Mouse (Mus musculus): ENCODE measurements around the gene Dcdc2b. TPM values are rescaled to one million over a fixed set of nuclear protein-coding genes. Genes with fewer than 3 reads are reported as not detected.

Gene Dcdc2b
- polyA plus RNA-seq, 1 experiment = 0.36 TPM

- Histone ChIP-seq H3K27me3 (ENCODE audit: control insufficient read depth, insufficient read depth, insufficient read length) (no peaks in the 10 kb centered on the region), H3K4me2 (ENCODE audit: low read depth) (no peak overlapping the region), H3K79me2 (ENCODE audit: control insufficient read depth, insufficient read depth) (peaks cover 5% of the 10 kb centered on the region), H3K36me3 (ENCODE audit: control insufficient read depth, insufficient read depth) (no peaks in the 10 kb centered on the region), H3ac (ENCODE audit: control insufficient read depth, insufficient read length) (no peak overlapping the region), H3K4me3 (no peak overlapping the region)
- TF ChIP-seq TCF3 (IDR thresholded peaks at IDR 0.05; ENCODE audit: insufficient read length, low read depth) (no peak), E2F4 (IDR thresholded peaks at IDR 0.05; ENCODE audit: insufficient read depth) (no peak), MYOD1 (IDR thresholded peaks at IDR 0.05; ENCODE audit: control insufficient read depth in 1 of 3, insufficient read length in 2 of 3, low read depth in 2 of 3) (no peak), CEBPB (IDR thresholded peaks at IDR 0.05; ENCODE audit: insufficient read depth, poor library complexity, severe bottlenecking) (no peak), MAX (IDR thresholded peaks at IDR 0.05; ENCODE audit: low read depth) (no peak), REST (IDR thresholded peaks at IDR 0.05; ENCODE audit: insufficient read depth, insufficient read length) (no peak), MYOG (IDR thresholded peaks at IDR 0.05; ENCODE audit: control insufficient read depth in 1 of 3, insufficient read depth in 1 of 3, insufficient read length in 2 of 3, low read depth in 2 of 3) (no peak), SRF (IDR thresholded peaks at IDR 0.05; ENCODE audit: control insufficient read depth, insufficient read length, low read depth) (no peak), POLR2AphosphoS2 (IDR thresholded peaks at IDR 0.05; ENCODE audit: insufficient read length, low read depth) (no peak), POLR2A (IDR thresholded peaks at IDR 0.05; ENCODE audit: insufficient read length, low read depth) (no peak), USF1 (IDR thresholded peaks at IDR 0.05; ENCODE audit: low read depth) (no peak), TCF12 (IDR thresholded peaks at IDR 0.05; ENCODE audit: insufficient read depth, poor library complexity, severe bottlenecking) (no peak)
These were observed 1.8 kb upstream of the Dcdc2b start for GRCm38 (mm10) chr4:129615801-129616290.

- Histone ChIP-seq H3K36me3 (ENCODE audit: control insufficient read depth, insufficient read depth) (peaks cover 5% of the 10 kb centered on the region), H3K4me2 (ENCODE audit: low read depth) (no peak overlapping the region), H3K4me3 (no peak overlapping the region), H3ac (ENCODE audit: control insufficient read depth, insufficient read length) (no peak overlapping the region), H3K79me2 (ENCODE audit: control insufficient read depth, insufficient read depth) (no peaks in the 10 kb centered on the region), H3K27me3 (ENCODE audit: control insufficient read depth, insufficient read depth, insufficient read length) (no peaks in the 10 kb centered on the region)
- TF ChIP-seq USF1 (IDR thresholded peaks at IDR 0.05; ENCODE audit: low read depth) (no peak), MYOG (IDR thresholded peaks at IDR 0.05; ENCODE audit: control insufficient read depth in 1 of 3, insufficient read depth in 1 of 3, insufficient read length in 2 of 3, low read depth in 2 of 3) (peak in 2 of 3 experiments; percentile 19 to 72), REST (IDR thresholded peaks at IDR 0.05; ENCODE audit: insufficient read depth, insufficient read length) (no peak), POLR2A (IDR thresholded peaks at IDR 0.05; ENCODE audit: insufficient read length, low read depth) (no peak), POLR2AphosphoS2 (IDR thresholded peaks at IDR 0.05; ENCODE audit: insufficient read length, low read depth) (peak; percentile 31), MYOD1 (IDR thresholded peaks at IDR 0.05; ENCODE audit: control insufficient read depth in 1 of 3, insufficient read length in 2 of 3, low read depth in 2 of 3) (peak in 2 of 3 experiments; percentile 17 to 52), E2F4 (IDR thresholded peaks at IDR 0.05; ENCODE audit: insufficient read depth) (no peak)
These were observed 3.6 kb downstream of the Dcdc2b start for GRCm38 (mm10) chr4:129610472-129610871.

- Histone ChIP-seq H3K4me3 (no peak overlapping the region), H3K27me3 (ENCODE audit: control insufficient read depth, insufficient read depth, insufficient read length) (no peaks in the 10 kb centered on the region), H3K36me3 (ENCODE audit: control insufficient read depth, insufficient read depth) (peaks cover 5% of the 10 kb centered on the region), H3K4me2 (ENCODE audit: low read depth) (no peak overlapping the region), H3ac (ENCODE audit: control insufficient read depth, insufficient read length) (no peak overlapping the region), H3K79me2 (ENCODE audit: control insufficient read depth, insufficient read depth) (no peaks in the 10 kb centered on the region)
- TF ChIP-seq POLR2A (IDR thresholded peaks at IDR 0.05; ENCODE audit: insufficient read length, low read depth) (no peak), CEBPB (IDR thresholded peaks at IDR 0.05; ENCODE audit: insufficient read depth, poor library complexity, severe bottlenecking) (no peak), MYOD1 (IDR thresholded peaks at IDR 0.05; ENCODE audit: control insufficient read depth in 1 of 3, insufficient read length in 2 of 3, low read depth in 2 of 3) (no peak), TCF12 (IDR thresholded peaks at IDR 0.05; ENCODE audit: insufficient read depth, poor library complexity, severe bottlenecking) (no peak), E2F4 (IDR thresholded peaks at IDR 0.05; ENCODE audit: insufficient read depth) (no peak), MAX (IDR thresholded peaks at IDR 0.05; ENCODE audit: low read depth) (no peak), SRF (IDR thresholded peaks at IDR 0.05; ENCODE audit: control insufficient read depth, insufficient read length, low read depth) (no peak), TCF3 (IDR thresholded peaks at IDR 0.05; ENCODE audit: insufficient read length, low read depth) (no peak), USF1 (IDR thresholded peaks at IDR 0.05; ENCODE audit: low read depth) (no peak), REST (IDR thresholded peaks at IDR 0.05; ENCODE audit: insufficient read depth, insufficient read length) (no peak), MYOG (IDR thresholded peaks at IDR 0.05; ENCODE audit: control insufficient read depth in 1 of 3, insufficient read depth in 1 of 3, insufficient read length in 2 of 3, low read depth in 2 of 3) (no peak), POLR2AphosphoS2 (IDR thresholded peaks at IDR 0.05; ENCODE audit: insufficient read length, low read depth) (no peak)
These were observed 4.0 kb downstream of the Dcdc2b start for GRCm38 (mm10) chr4:129610026-129610425.

GRCm38 (mm10) chr4:129609139-129609631 lies 4.9 kb downstream of the Dcdc2b start:
- TF ChIP-seq POLR2AphosphoS2 (IDR thresholded peaks at IDR 0.05; ENCODE audit: insufficient read length, low read depth) (peak; percentile 18), E2F4 (IDR thresholded peaks at IDR 0.05; ENCODE audit: insufficient read depth) (no peak), MYOG (IDR thresholded peaks at IDR 0.05; ENCODE audit: control insufficient read depth in 1 of 3, insufficient read depth in 1 of 3, insufficient read length in 2 of 3, low read depth in 2 of 3) (no peak), POLR2A (IDR thresholded peaks at IDR 0.05; ENCODE audit: insufficient read length, low read depth) (no peak)
- peaks cover 7% of the 10 kb centered on the region for H3K36me3 ChIP-seq (ENCODE audit: control insufficient read depth, insufficient read depth)

More at GRCm38 (mm10) chr4:129609139-129609631, 4.9 kb downstream of the Dcdc2b start:
- Histone ChIP-seq H3K27me3 (ENCODE audit: control insufficient read depth, insufficient read depth, insufficient read length) (no peaks in the 10 kb centered on the region), H3K79me2 (ENCODE audit: control insufficient read depth, insufficient read depth) (no peaks in the 10 kb centered on the region), H3K4me3 (no peak overlapping the region), H3K4me2 (ENCODE audit: low read depth) (no peak overlapping the region), H3ac (ENCODE audit: control insufficient read depth, insufficient read length) (no peak overlapping the region)

Measured in myocyte (in vitro differentiated cells).